Mouse (Mus musculus): ENCODE results near the gene Srsf7. TPM values are rescaled to one million over a fixed set of nuclear protein-coding genes. Genes with fewer than 3 reads are reported as not detected.
A peak's percentile ranks its signal among the peaks of the same experiment; 100 is the strongest.

Srsf7 gene
- 192 TPM for polyA plus RNA-seq (2021)

GRCm38 (mm10) chr17:80206671-80207581 is at the start of gene Srsf7, which contains the start of gene Ttc39d:
Gene Srsf7 (minus strand): TSS chr17:80207307.
Gene Ttc39d (plus strand): TSS chr17:80207460.
- POLR2A ChIA-PET = interaction anchor here (0.6 to 1.2 kb wide), 4 partner anchors 13 to 165 kb away, joined by 3 to 4 read pairs (median 3); no protein-coding TSS in a partner anchor
- peak; percentile 93 for DNase-seq (ENCODE audit: low read depth, low spot score)
- H3K27me3 ChIP-seq = no peaks in the 10 kb centered on the region
- TF ChIP-seq CTCF (IDR thresholded peaks at IDR 0.05) = no peak
- in situ Hi-C loops (cut with MboI; ENCODE audit: low pct_unique_long_range_greater_than_20kb) = no loop called here
- peak; percentile 89 for ATAC-seq
- CTCF ChIA-PET = no interaction called here

GRCm38 (mm10) chr17:80255208-80255607 is 48.1 kb upstream of the Srsf7 start:
- in situ Hi-C loops (cut with MboI; ENCODE audit: low pct_unique_long_range_greater_than_20kb) = no loop called here
- peak; percentile 61 for DNase-seq (ENCODE audit: low read depth, low spot score)
- no peak for TF ChIP-seq CTCF (IDR thresholded peaks at IDR 0.05)
- peak; percentile 81 for ATAC-seq
- H3K27me3 ChIP-seq = no peaks in the 10 kb centered on the region
- CTCF ChIA-PET = interaction anchor here (0.8 to 1.2 kb wide), 3 partner anchors 9 to 35 kb away, joined by 3 to 4 read pairs (median 3); partner anchors contain the start of genes Dhx57 and Morn2
- POLR2A ChIA-PET = interaction anchor here (1.7 kb wide), 1 partner anchor 21 kb away, joined by 6 read pairs; no protein-coding TSS in a partner anchor

DNA sequence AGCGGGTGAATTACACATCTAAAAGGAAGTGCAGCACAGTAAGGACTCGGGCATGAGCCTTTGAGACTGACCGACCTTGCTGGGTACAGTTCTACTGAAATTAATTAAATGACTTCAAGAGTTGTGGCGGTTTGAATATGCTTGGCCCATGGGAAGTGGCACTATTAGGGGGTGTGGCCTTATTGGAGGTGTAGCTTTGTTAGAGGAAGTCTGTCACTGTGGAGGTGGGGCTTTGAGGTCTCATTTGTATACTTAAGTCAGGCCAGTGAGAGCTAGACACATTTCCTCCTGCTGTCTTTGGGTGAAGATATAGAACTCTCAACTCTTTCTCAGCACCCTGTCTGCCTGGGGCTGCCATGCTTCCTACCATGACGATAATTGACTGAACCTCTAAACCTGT is 47.3 kb upstream of the Srsf7 start:
- POLR2A ChIA-PET = interaction anchor here (0.6 to 1.7 kb wide), 2 partner anchors 20 to 31 kb away, joined by 5 to 6 read pairs; no protein-coding TSS in a partner anchor
- in situ Hi-C loops (cut with MboI; ENCODE audit: low pct_unique_long_range_greater_than_20kb) = no loop called here
- no peak for TF ChIP-seq CTCF (IDR thresholded peaks at IDR 0.05)
- ATAC-seq (no peak), DNase-seq (ENCODE audit: low read depth, low spot score) (no peak)
- CTCF ChIA-PET = no interaction called here
- H3K27me3 ChIP-seq = no peaks in the 10 kb centered on the region

DNA sequence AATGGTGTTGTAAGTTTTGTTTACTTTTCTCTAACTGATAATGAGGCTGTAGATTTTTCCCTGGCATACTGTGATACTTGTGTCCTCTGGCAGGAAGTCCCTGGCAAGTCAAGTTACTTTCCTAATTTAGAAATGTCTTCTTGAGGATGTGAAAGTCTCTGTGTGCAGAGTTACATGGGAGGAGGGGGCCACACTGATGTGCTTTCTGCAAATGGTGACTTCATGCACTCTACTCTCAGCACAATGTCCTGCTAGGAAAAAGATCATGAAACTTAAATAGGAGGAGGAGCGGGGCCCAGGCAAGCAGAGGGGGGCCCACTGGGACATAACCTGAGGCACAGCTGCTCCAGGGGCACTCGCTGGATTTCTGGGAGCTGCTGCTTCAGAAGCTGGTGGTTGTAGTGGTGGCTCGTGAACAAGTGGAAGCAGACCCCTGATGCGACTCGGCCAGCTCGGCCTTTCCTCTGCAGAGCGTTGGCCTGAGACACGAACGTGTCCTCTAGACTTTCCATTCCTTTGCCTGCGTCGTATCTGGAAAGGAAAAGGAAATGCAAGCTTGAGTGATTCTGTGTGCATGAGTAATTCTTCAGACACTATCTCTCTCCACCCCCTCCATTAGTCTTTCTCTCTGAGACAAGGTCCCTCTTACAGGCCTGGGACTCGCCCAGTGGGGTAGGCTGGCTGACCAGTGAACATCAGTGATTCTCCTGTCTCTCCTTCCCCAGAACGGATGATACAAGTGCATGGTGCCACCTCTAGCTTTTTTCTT is 45.8 kb upstream of the Srsf7 start:
- ATAC-seq = peak; percentile 49
- ChIA-PET CTCF (interaction anchor here (0.9 to 1.1 kb wide), 2 partner anchors 10 to 29 kb away, joined by 3 to 4 read pairs; partner anchors contain the start of gene Gemin6), POLR2A (no interaction called here)
- H3K27me3 ChIP-seq = no peaks in the 10 kb centered on the region
- DNase-seq (ENCODE audit: low read depth, low spot score) = peak; percentile 22
- in situ Hi-C loops (cut with MboI; ENCODE audit: low pct_unique_long_range_greater_than_20kb) = no loop called here
- no peak for TF ChIP-seq CTCF (IDR thresholded peaks at IDR 0.05)

- in situ Hi-C loops (cut with MboI; ENCODE audit: low pct_unique_long_range_greater_than_20kb) = no loop called here
- CTCF ChIA-PET = interaction anchor here (1.3 to 1.4 kb wide), 2 partner anchors 8 to 10 kb away, joined by 3 read pairs; no protein-coding TSS in a partner anchor
- TF ChIP-seq CTCF (IDR thresholded peaks at IDR 0.05) = no peak
- no peak for ATAC-seq
- DNase-seq (ENCODE audit: low read depth, low spot score) = no peak
- POLR2A ChIA-PET = no interaction called here
- no peaks in the 10 kb centered on the region for H3K27me3 ChIP-seq
Measured at GRCm38 (mm10) chr17:80243116-80243515, 36.0 kb upstream of the Srsf7 start.

DNA sequence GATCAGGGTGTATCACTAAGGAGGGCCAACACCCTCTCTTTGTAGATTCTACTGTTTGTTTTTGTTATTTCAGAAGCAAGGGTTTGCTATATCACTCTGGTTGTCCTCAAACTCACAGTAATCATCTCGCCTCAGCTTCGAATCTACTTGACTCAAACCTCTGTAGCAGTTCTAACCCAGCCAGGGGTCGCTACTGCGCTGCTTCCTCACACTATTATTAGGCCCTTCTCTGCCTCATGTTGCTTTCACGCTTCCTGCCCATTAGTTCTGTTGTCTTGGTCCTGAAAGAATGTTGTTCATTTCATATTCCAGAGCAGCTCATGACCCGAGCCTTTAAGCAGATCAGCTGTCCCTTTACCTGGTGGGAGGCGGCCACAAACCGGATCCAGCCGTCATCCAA is 34.5 kb upstream of the Srsf7 start:
- no peak for TF ChIP-seq CTCF (IDR thresholded peaks at IDR 0.05)
- ChIA-PET CTCF (no interaction called here), POLR2A (interaction anchor here (0.7 to 1.1 kb wide), 2 partner anchors 9 to 26 kb away, joined by 5 to 6 read pairs; no protein-coding TSS in a partner anchor)
- in situ Hi-C loops (cut with MboI; ENCODE audit: low pct_unique_long_range_greater_than_20kb) = no loop called here
- H3K27me3 ChIP-seq = no peaks in the 10 kb centered on the region
- DNase-seq (ENCODE audit: low read depth, low spot score) (no peak), ATAC-seq (no peak)

- CTCF ChIA-PET = interaction anchor here (1.1 kb wide), 1 partner anchor 179 kb away, joined by 3 read pairs; no protein-coding TSS in a partner anchor
- ATAC-seq (no peak), DNase-seq (ENCODE audit: low read depth, low spot score) (no peak)
- H3K27me3 ChIP-seq = no peaks in the 10 kb centered on the region
- in situ Hi-C loops (cut with MboI; ENCODE audit: low pct_unique_long_range_greater_than_20kb) = no loop called here
- no peak for TF ChIP-seq CTCF (IDR thresholded peaks at IDR 0.05)
- POLR2A ChIA-PET = no interaction called here
Measured at GRCm38 (mm10) chr17:80237475-80237874, 30.4 kb upstream of the Srsf7 start.

GRCm38 (mm10) chr17:80236805-80237204 is 29.7 kb upstream of the Srsf7 start:
- in situ Hi-C loops (cut with MboI; ENCODE audit: low pct_unique_long_range_greater_than_20kb) = no loop called here
- TF ChIP-seq CTCF (IDR thresholded peaks at IDR 0.05) = no peak

DNA sequence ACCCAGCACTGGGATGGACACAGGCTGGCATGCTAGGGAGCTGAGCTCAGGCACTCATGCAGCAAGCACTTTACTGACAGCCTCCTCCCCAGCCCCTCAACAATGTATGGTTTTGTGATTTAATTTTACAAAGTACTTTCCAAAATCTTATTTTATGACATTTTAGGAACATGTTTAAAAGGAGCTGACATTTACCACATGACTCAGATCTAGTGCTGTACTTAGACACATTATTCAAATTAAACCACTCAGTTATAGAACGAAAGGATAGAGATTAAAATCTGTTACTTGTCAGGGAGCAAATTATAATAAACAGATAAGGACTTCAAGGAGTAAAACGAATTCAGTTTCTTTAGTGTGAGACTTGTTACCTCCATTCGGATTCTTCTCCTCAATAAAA is 28.4 kb upstream of the Srsf7 start:
- TF ChIP-seq CTCF (IDR thresholded peaks at IDR 0.05) = no peak
- CTCF ChIA-PET = interaction anchor here (1.1 to 1.7 kb wide), 4 partner anchors 8 to 11 kb away, joined by 3 to 4 read pairs (median 4); partner anchors contain the start of gene Gemin6
- ATAC-seq = no peak
- DNase-seq (ENCODE audit: low read depth, low spot score) = no peak
- POLR2A ChIA-PET = interaction anchor here (1.4 to 2.2 kb wide), 2 partner anchors 12 to 20 kb away, joined by 4 to 6 read pairs; partner anchors contain the start of gene Gemin6
- in situ Hi-C loops (cut with MboI; ENCODE audit: low pct_unique_long_range_greater_than_20kb) = no loop called here
- H3K27me3 ChIP-seq = no peaks in the 10 kb centered on the region

More at GRCm38 (mm10) chr17:80236805-80237204, 29.7 kb upstream of the Srsf7 start:
- ChIA-PET CTCF (interaction anchor here (0.9 to 1.5 kb wide), 3 partner anchors 9 to 780 kb away, joined by 3 to 4 read pairs (median 3); no protein-coding TSS in a partner anchor), POLR2A (interaction anchor here (1.4 kb wide), 1 partner anchor 13 kb away, joined by 4 read pairs; the partner anchor contains the start of gene Gemin6)
- ATAC-seq (no peak), DNase-seq (ENCODE audit: low read depth, low spot score) (no peak)
- no peaks in the 10 kb centered on the region for H3K27me3 ChIP-seq

DNA sequence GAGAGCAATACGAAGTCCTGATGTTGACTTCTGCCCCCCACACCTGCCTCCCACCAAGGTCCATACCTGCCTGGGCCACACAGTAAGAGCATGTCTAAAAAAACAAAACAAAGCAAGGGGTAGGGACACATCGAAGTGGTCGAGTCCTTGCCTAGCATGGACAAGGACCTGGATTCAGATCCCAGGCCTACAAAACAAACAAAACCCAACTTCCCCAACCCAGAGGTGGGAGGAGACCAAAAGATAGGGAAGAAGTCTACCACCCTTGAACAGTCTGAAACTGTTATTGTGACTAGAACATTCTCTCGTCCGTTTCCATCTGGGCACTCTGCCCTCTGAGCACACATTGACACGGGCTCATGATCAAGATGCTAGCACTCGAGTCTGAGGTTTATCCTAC is 27.3 kb upstream of the Srsf7 start:
- no peak for DNase-seq (ENCODE audit: low read depth, low spot score)
- no peak for ATAC-seq
- no peak for TF ChIP-seq CTCF (IDR thresholded peaks at IDR 0.05)
- no peaks in the 10 kb centered on the region for H3K27me3 ChIP-seq
- CTCF ChIA-PET = interaction anchor here (1.1 to 1.7 kb wide), 2 partner anchors 10 kb away, joined by 3 to 4 read pairs; partner anchors contain the start of gene Gemin6
- in situ Hi-C loops (cut with MboI; ENCODE audit: low pct_unique_long_range_greater_than_20kb) = no loop called here
- POLR2A ChIA-PET = interaction anchor here (0.7 to 2.2 kb wide), 2 partner anchors 21 to 46 kb away, joined by 6 to 7 read pairs; no protein-coding TSS in a partner anchor
